Mouse (Mus musculus) adrenal gland (tissue): ENCODE data around the gene Olfr152.

ENCODE experiments used
- intact Hi-C: fragments of 180-260 bp; cut with DNase I; formaldehyde crosslinking; loops from one replicate; pipeline ENCODE4 v1.15.1; 2025
- long read RNA-seq, 2 experiments: library from polyadenylated mRNA; unstranded; transcript quantifications; one replicate each; pipeline ENCODE4 v2.0.0; 2020; ENCODE audit warnings: borderline replicate concordance in 1 of 2; ENCODE audit not compliant: insufficient replicate concordance in 1 of 2

The Olfr152 gene
- long read RNA-seq, experiment 1 = 0 reads
- long read RNA-seq, experiment 2 = 0 reads

DNA sequence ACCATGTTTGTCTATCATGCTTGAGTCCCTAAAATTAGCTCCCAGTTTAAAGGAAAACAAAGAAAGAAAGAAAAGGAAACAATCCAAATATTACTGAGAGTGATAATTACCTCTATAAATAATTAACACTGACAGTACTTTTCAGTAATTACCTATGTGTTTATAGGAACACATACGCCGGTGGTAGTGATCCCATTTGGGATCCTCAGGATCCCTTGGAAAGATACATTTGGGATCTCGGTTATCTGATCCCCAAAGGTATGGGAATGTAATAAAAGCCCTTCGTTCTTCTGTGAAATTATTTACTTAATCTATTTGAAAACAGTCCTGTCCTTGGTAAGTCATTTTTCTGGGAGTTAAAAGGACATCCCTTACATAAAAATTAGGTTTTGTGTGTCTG, at the start of gene Olfr152:
Gene Olfr152, plus strand, starts transcription at position 301 of the 400 bp plus-strand sequence.
- intact Hi-C loops = no loop called here

DNA sequence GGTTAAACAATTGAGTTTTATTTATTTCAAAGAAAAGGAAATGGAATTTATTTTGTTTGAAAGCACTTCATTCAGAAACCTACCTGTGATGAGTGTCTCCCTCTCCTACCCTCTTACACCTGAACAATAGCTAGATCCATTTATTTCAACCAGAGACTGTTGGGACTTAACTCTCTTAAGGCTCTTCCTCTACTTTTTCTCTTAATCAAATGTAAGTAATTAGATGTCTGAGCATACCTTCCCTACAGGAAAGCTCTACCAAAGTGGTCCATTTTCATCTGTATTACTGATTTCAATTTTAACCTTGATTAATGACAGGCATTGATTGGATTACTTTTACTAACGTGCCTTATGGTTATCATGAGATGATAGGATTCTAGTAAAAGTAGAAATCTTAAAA, 39.4 kb upstream of the Olfr152 start, which contains the start of gene Olfr1138:
Gene Olfr1138, minus strand, starts transcription at position 101 of the 400 bp plus-strand sequence.
- intact Hi-C loops = no loop called here

DNA sequence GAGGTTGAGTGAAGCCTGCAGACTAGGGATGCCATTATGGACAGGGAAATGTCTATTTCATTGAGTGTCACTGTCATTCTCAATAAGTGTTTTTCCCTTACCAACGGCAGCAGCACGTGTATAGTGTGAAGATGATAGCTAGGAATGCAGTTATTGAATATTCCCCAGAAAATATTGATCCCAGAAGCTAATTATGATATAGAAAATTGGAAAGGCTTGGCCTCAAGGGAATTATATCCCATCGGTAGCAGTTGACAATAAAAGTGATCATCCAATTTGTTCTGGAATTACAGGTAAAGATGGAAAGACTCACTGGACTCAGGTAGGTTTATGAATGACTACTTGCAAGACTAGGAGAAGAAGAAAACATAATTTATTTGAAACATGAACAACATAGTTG, 35.8 kb upstream of the Olfr152 start, which contains the start of gene Olfr1140:
Gene Olfr1140, plus strand, starts transcription at position 301 of the 400 bp plus-strand sequence.
- intact Hi-C loops = no loop called here

DNA sequence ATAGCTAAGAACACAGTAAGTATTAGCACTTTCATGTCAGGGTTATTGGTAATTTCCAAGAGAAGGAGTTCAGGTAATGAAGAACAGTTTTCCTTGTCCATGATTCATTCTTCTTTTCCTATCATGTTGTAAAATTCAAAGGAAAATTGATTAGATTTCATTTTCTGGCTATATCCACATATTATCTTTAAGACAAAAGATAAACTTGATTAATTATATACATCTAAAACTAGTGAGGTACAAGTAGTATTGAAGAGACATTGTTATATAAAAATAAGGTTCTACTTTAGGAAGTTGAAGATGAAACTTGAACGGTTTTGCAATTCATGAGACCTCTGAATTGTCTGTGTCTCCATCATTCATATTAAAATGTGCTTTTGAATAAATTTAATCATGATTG, 25.4 kb upstream of the Olfr152 start, which contains the start of gene Olfr1141:
Gene Olfr1141, minus strand, starts transcription at position 101 of the 400 bp plus-strand sequence.
- intact Hi-C loops = no loop called here

DNA sequence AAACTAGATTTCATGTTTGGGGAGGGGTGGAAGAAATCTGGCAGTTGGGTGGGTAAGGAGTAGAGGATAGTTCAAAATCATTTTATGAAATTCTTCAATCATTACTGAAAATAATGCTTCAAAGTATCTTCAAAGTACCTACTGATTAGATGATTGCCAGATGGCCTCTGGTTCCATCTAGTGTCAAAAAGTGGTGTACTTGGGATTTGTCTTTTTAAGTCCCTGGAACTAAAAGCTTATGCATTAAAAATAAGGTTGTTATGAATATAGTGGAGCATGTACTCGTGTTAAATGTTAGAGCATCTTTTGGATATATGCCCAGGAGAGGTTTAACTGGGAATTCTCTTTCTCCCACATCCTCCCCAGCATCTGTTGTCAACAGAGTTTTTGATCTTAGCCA, 3.1 kb upstream of the Olfr152 start:
- intact Hi-C loops = no loop called here

DNA sequence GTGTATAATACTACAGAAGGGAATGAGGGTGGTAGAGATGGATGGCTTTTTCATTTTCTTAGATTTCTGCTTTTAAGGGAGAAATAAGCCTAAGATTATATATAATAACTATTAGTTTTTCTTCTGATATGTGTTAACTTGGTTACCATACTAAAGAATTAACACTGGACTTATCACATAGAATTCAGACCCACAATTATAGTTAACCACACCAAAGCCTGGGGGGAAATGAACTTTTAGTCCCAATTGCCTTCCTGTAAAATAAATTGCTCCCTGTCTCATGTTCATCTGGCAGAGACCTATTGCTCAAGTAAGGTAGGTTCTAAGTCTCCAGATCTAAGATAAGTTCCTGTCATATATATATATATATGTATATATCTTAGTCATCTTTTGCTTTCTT, 21.0 kb downstream of the Olfr152 start, which contains the start of gene Olfr1143:
Gene Olfr1143, plus strand, starts transcription at position 301 of the 400 bp plus-strand sequence.
- intact Hi-C loops = no loop called here

DNA sequence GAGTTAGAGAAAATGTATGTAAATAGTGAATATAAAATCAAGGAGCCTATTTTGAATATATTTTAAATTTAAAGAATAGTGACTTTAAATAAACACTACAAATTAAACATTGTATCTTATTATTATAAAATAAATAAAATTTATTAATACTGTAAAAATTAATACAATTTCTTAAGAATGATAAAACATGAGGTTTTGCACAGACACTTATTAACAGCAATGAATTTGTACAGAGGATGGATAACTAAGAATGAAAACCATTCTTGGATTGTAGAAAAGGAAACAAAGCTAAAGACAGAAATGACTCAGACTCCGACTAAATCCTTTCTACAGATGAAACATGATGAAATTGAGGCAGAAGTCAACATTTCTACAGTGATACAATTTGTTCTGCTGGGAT, 30.2 kb downstream of the Olfr152 start, which contains the start of gene Olfr1145:
Gene Olfr1145, plus strand, starts transcription at position 301 of the 400 bp plus-strand sequence.
- intact Hi-C loops = no loop called here

DNA sequence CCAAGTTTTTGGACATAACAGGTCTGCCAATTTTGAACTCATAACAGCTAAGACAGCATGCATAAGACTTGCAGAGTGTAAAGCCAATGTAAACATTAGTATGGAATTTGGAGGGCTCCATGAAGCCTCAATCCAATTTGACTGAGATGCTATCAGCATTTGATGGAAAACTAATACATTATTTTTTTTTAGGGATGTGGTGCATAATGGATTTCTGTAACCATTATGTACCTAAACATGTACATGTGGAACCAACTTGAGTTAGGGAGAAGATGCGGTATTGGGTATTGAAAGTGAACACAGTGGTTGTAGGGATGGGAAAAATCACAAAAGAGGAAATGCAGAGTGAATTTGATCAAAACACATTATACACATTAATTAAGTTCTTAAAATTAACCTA, 51.0 kb downstream of the Olfr152 start, which contains the start of gene Olfr1148:
Gene Olfr1148, plus strand, starts transcription at position 301 of the 400 bp plus-strand sequence.
- intact Hi-C loops = no loop called here
